Mouse (Mus musculus) MEL (cell line): ENCODE results near the gene Gnaq.

Source experiments
- E2F4 ChIP-seq: IDR thresholded peaks from 2 replicates; pipeline ENCODE4 v1.6.1; 2011; ENCODE audit warnings: low read depth, low read length, improper control_type of control experiment, borderline replicate concordance
- GATA1 ChIP-seq: IDR thresholded peaks from 2 replicates; pipeline ENCODE4 v1.6.1; 2011; ENCODE audit warnings: low read depth, low read length, improper control_type of control experiment

- no peak for TF ChIP-seq E2F4
- TF ChIP-seq GATA1 = no peak
Observed at GRCm38 (mm10) chr19:16301336-16301735, 168.7 kb downstream of the Gnaq start.
